Mouse (Mus musculus): ENCODE measurements around the gene Gm20388.

- TF ChIP-seq GATA1 (IDR thresholded peaks at IDR 0.05; ENCODE audit: low read length): no peak
- TF ChIP-seq TAL1 (IDR thresholded peaks at IDR 0.05; ENCODE audit: low read length): no peak
Observed at GRCm38 (mm10) chr8:120488636-120489131, 578.0 kb downstream of the Gm20388 start.

Data from erythroblast, embryonic 14.5 days (primary cell).